Mouse (Mus musculus) erythroblast, embryonic 14.5 days (primary cell): ENCODE data around the gene Tmigd3.

Experiments used
- GATA1 ChIP-seq: IDR thresholded peaks from 2 replicates; pipeline ENCODE4 v1.6.1; 2012; ENCODE audit warnings: low read length, inconsistent platforms, mixed read lengths
- TAL1 ChIP-seq: IDR thresholded peaks from 3 replicates; pipeline ENCODE4 v1.6.1; 2012; ENCODE audit warnings: low read length, inconsistent platforms, mixed read lengths

- TF ChIP-seq GATA1 (no peak), TAL1 (no peak)
Observed at GRCm38 (mm10) chr3:105908976-105909375, 38.3 kb downstream of the Tmigd3 start.
